Mouse (Mus musculus) stomach, postnatal 0 days (tissue): Measurements from ENCODE around the gene Lrrk1. TPM values are rescaled to one million over a fixed set of nuclear protein-coding genes. Genes with fewer than 3 reads are reported as not detected.

Source experiments
- ATAC-seq: fragments of 200-750 bp; cut with Nextera tagmentation; 2 replicates; pipeline ENCODE4 v1.8.0; 2017; ENCODE audit not compliant: low FRiP score, low TSS enrichment
- DNase-seq: peaks from one replicate; pipeline ENCODE4 v3.0.0-alpha.2; 2016; ENCODE audit warnings: low spot score
- H3K27ac ChIP-seq: fragments of 300-500 bp; sonication (generic); replicated peaks from 2 replicates; pipeline ENCODE4 v1.5.1; 2014; ENCODE audit warnings: mild to moderate bottlenecking, control low read depth
- H3K27me3 ChIP-seq: fragments of 300-500 bp; sonication (generic); 2 replicates; pipeline ENCODE4 v1.6.1; 2014; ENCODE audit warnings: low read length; ENCODE audit not compliant: control insufficient read depth, insufficient read depth
- H3K36me3 ChIP-seq: fragments of 300-500 bp; sonication (generic); 2 replicates; pipeline ENCODE4 v1.6.1; 2014; ENCODE audit warnings: low read length, mixed read lengths; ENCODE audit not compliant: control insufficient read depth, insufficient read depth
- H3K4me1 ChIP-seq: fragments of 300-500 bp; sonication (generic); replicated peaks from 2 replicates; pipeline ENCODE4 v1.6.1; 2014; ENCODE audit warnings: antibody characterized with exemption; ENCODE audit not compliant: control insufficient read depth, insufficient read depth
- H3K4me2 ChIP-seq: fragments of 300-500 bp; sonication (generic); replicated peaks from 2 replicates; pipeline ENCODE4 v1.6.1; 2014; ENCODE audit warnings: low read depth, mild to moderate bottlenecking, control low read depth, moderate library complexity
- H3K4me3 ChIP-seq: fragments of 300-500 bp; sonication (generic); 2 replicates; pipeline ENCODE4 v1.5.1; 2014; ENCODE audit warnings: low read depth, low read length, control low read depth
- H3K9ac ChIP-seq: fragments of 300-500 bp; sonication (generic); 2 replicates; pipeline ENCODE4 v1.6.1; 2014; ENCODE audit warnings: mild to moderate bottlenecking, low read length, control low read depth, mixed read lengths
- H3K9me3 ChIP-seq: fragments of 300-500 bp; sonication (generic); 2 replicates; pipeline ENCODE4 v1.6.1; 2016; ENCODE audit warnings: low read length; ENCODE audit not compliant: control insufficient read depth
- CTCF ChIP-seq: IDR thresholded peaks from 2 replicates; pipeline ENCODE4 v1.5.1; 2016; ENCODE audit warnings: antibody characterized with exemption, low read depth, mild to moderate bottlenecking, moderate library complexity
- EP300 ChIP-seq: optimal IDR thresholded peaks from 2 replicates; pipeline ENCODE3; 2016; ENCODE audit warnings: antibody characterized with exemption
- WGBS: fragments of 180-500 bp; shearing (Covaris S2); extraction: QIAGEN DNeasy Blood & Tissue Kit; methylation state at CpG from one replicate; pipeline ENCODE4 v1.1.7; 2014; 5-methylcytosine and 5-hydroxymethylcytosine counted together
- polyA plus RNA-seq: library from polyadenylated mRNA; unstranded; fragments of >200 nt; fragmentation: Nextera tagmentation; extraction: Ambion mirVana; gene quantifications from 2 replicates; pipeline ENCODE4 v1.2.1, GENCODE M21; 2015

The Lrrk1 gene
- polyA plus RNA-seq, 1 experiment from 2014 or later = 9.2 TPM

GRCm38 (mm10) chr7:66418981-66419380 lies 30.8 kb upstream of the Lrrk1 start:
- WGBS = 40% methylated on average over 12 of the region's 12 CpGs
- Histone ChIP-seq H3K4me2 (no peak overlapping the region), H3K27me3 (no peaks in the 10 kb centered on the region), H3K9ac (no peak overlapping the region), H3K4me1 (no peaks in the 10 kb centered on the region), H3K27ac (no peak overlapping the region), H3K36me3 (no peaks in the 10 kb centered on the region), H3K4me3 (no peak overlapping the region), H3K9me3 (no peaks in the 10 kb centered on the region)
- TF ChIP-seq CTCF (no peak), EP300 (no peak)
- DNase-seq (no peak), ATAC-seq (no peak)

- Histone ChIP-seq H3K4me2 (no peak overlapping the region), H3K4me1 (no peaks in the 10 kb centered on the region), H3K27ac (no peak overlapping the region), H3K27me3 (no peaks in the 10 kb centered on the region), H3K9ac (no peak overlapping the region), H3K36me3 (no peaks in the 10 kb centered on the region), H3K9me3 (no peaks in the 10 kb centered on the region), H3K4me3 (no peak overlapping the region)
- DNase-seq (no peak), ATAC-seq (0 out of 2 replicates have a peak, but pooled peaks have one; percentile 27)
- WGBS = 69% methylated on average over 4 of the region's 4 CpGs
- TF ChIP-seq EP300 (no peak), CTCF (no peak)
Measured at GRCm38 (mm10) chr7:66416829-66417228, 28.7 kb upstream of the Lrrk1 start.

- Histone ChIP-seq H3K36me3 (no peaks in the 10 kb centered on the region), H3K27me3 (no peaks in the 10 kb centered on the region), H3K4me2 (no peak overlapping the region), H3K9ac (no peak overlapping the region), H3K4me3 (no peak overlapping the region), H3K9me3 (no peaks in the 10 kb centered on the region), H3K4me1 (no peaks in the 10 kb centered on the region), H3K27ac (no peak overlapping the region)
- no peak for ATAC-seq
- TF ChIP-seq CTCF (no peak), EP300 (no peak)
- WGBS = 80% methylated on average over 7 of the region's 7 CpGs
- no peak for DNase-seq
Measured at GRCm38 (mm10) chr7:66413093-66413492, 24.9 kb upstream of the Lrrk1 start.

- ATAC-seq (peak; percentile 48; the same call in 1 of the 2 replicates), DNase-seq (peak; percentile 54)
- Histone ChIP-seq H3K4me2 (no peak overlapping the region), H3K4me3 (no peak overlapping the region), H3K27ac (no peak overlapping the region), H3K4me1 (no peaks in the 10 kb centered on the region), H3K36me3 (no peaks in the 10 kb centered on the region), H3K9me3 (no peaks in the 10 kb centered on the region), H3K9ac (no peak overlapping the region), H3K27me3 (no peaks in the 10 kb centered on the region)
- WGBS = 69% methylated on average over 6 of the region's 6 CpGs
- peak; percentile 93 for TF ChIP-seq CTCF
- no peak for TF ChIP-seq EP300
Measured at GRCm38 (mm10) chr7:66409433-66409832, 21.3 kb upstream of the Lrrk1 start.

GRCm38 (mm10) chr7:66406971-66407370 lies 18.8 kb upstream of the Lrrk1 start:
- ATAC-seq = no peak
- DNase-seq = no peak
- TF ChIP-seq CTCF = no peak
- TF ChIP-seq EP300 = no peak
- Histone ChIP-seq H3K4me3 (no peak overlapping the region), H3K27me3 (no peaks in the 10 kb centered on the region), H3K27ac (no peak overlapping the region), H3K4me1 (no peaks in the 10 kb centered on the region), H3K9me3 (no peaks in the 10 kb centered on the region), H3K9ac (no peak overlapping the region), H3K4me2 (no peak overlapping the region), H3K36me3 (no peaks in the 10 kb centered on the region)
- 61% methylated on average over 8 of the region's 8 CpGs for WGBS

- H3K27ac ChIP-seq = no peak overlapping the region; the same call in 1 of the 2 replicates
- H3K4me1 ChIP-seq = no peaks in the 10 kb centered on the region
- TF ChIP-seq CTCF = no peak
- TF ChIP-seq EP300 = no peak
- peak; percentile 26 for DNase-seq
- 0 out of 2 replicates have a peak overlapping the region, but pooled peaks have one; percentile 8 for H3K9ac ChIP-seq
- 54% methylated on average over 13 of the region's 13 CpGs for WGBS
- H3K4me3 ChIP-seq = no peak overlapping the region
- H3K4me2 ChIP-seq = no peak overlapping the region
- H3K36me3 ChIP-seq = no peaks in the 10 kb centered on the region
- no peaks in the 10 kb centered on the region for H3K27me3 ChIP-seq
- no peak for ATAC-seq
- no peaks in the 10 kb centered on the region for H3K9me3 ChIP-seq
Measured at GRCm38 (mm10) chr7:66405951-66406721, 18.0 kb upstream of the Lrrk1 start.
